Comparison of ENCODE assay signal across 9 mouse cellular contexts in the genomic region with DNA sequence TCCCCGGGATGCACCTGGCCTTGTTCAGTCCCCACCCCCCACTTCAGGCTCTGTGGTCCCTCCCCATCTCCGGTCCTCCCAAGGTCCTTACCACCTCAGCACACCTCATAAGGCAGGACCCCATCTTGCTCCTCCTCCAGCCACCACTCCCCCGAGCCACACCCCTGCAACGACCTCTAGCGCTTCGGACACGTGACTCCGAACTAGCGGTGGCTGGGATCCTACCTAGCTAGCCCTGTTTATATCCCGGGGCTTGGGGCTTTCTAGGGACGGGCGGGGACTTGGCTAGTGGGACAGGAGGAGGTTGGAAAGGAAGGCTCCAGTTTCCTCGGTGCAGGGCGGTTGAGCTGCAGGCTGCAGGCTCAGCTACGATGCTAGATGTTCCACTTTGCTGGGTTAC. TPM values are rescaled to one million over a fixed set of nuclear protein-coding genes. Genes with fewer than 3 reads are reported as not detected.
DNase-seq lines count a peak whose midpoint lies in the region; ATAC-seq and TF ChIP-seq lines count a peak whose summit lies in the region.
"Had no signal": no experiment of that assay in that cellular context is flagged by ENCODE, and none has a peak within 500 bp of the region (broad histone marks: within the 10 kb centered on the region; RNA-seq: fewer than 3 reads in every experiment).

No protein-coding gene starts in this region.

- H3K4me3 ChIP-seq in heart, embryonic 16.5 days (ENCODE audit: low read length): peak overlapping the region; percentile 34
- H3K4me3 ChIP-seq in cortical plate, adult 2 months (ENCODE audit: insufficient read depth, low read length): peak overlapping the region; percentile 44; the same call in 1 of the 2 replicates
- peak overlapping the region; percentile 26; the same call in 1 of the 2 replicates for H3K4me3 ChIP-seq in intestine, embryonic 16.5 days (ENCODE audit: low read length)
- no peak overlapping the region for H3K4me3 ChIP-seq in cerebellum, adult 2 months (replicated peaks; ENCODE audit: insufficient read depth, low read depth, low read length)

- no peak overlapping the region for H3K27ac ChIP-seq in heart, embryonic 16.5 days (ENCODE audit: low read length)
- H3K27ac ChIP-seq in cortical plate, adult 2 months (ENCODE audit: insufficient read depth, low read length): no peak overlapping the region
- no peak overlapping the region for H3K27ac ChIP-seq in intestine, embryonic 16.5 days (ENCODE audit: low read length)
- H3K27ac ChIP-seq in cerebellum, adult 2 months (ENCODE audit: insufficient read depth, low read length): no peak overlapping the region
- H3K27ac ChIP-seq: macrophage had no signal

- no peaks in the 10 kb centered on the region for H3K27me3 ChIP-seq in heart, embryonic 16.5 days (ENCODE audit: control insufficient read depth, insufficient read depth, low read length)
- no peaks in the 10 kb centered on the region for H3K27me3 ChIP-seq in intestine, embryonic 16.5 days (replicated peaks; ENCODE audit: control insufficient read depth, insufficient read depth, low read length)
- H3K27me3 ChIP-seq in cerebellum, adult 2 months (ENCODE audit: control insufficient read depth, insufficient read depth, low read length): no peaks in the 10 kb centered on the region; the same call in 1 of the 2 replicates

- TF ChIP-seq POLR2A in cortical plate, adult 2 months (IDR thresholded peaks at IDR 0.05; ENCODE audit: extremely low read depth, insufficient read depth, low read length): no peak
- no peak for TF ChIP-seq POLR2A in cerebellum, adult 2 months (IDR thresholded peaks at IDR 0.05; ENCODE audit: borderline replicate concordance, insufficient read depth, low read length)

- peak; percentile 60; the same call in 1 of the 2 replicates for ATAC-seq in heart, embryonic 16.5 days (replicated peaks; ENCODE audit: extremely low read depth, insufficient read depth, low FRiP score)
- peak; percentile 63; the same call in 1 of the 2 replicates for ATAC-seq in intestine, embryonic 16.5 days

- H3K9ac ChIP-seq in heart, embryonic 16.5 days (ENCODE audit: low read length): peak overlapping the region; percentile 38; the same call in 1 of the 2 replicates
- peak overlapping the region; percentile 53; the same call in 1 of the 2 replicates for H3K9ac ChIP-seq in intestine, embryonic 16.5 days (ENCODE audit: low read depth, low read length)

- H3K36me3 ChIP-seq in heart, embryonic 16.5 days (ENCODE audit: control insufficient read depth, insufficient read depth): peaks cover 18% of the 10 kb centered on the region
- H3K36me3 ChIP-seq in intestine, embryonic 16.5 days (ENCODE audit: control insufficient read depth, insufficient read depth, low read length): peaks cover 11% of the 10 kb centered on the region; the same call in 1 of the 2 replicates

- H3K9me3 ChIP-seq in heart, embryonic 16.5 days (replicated peaks; ENCODE audit: control insufficient read depth, low read length): peaks cover 2% of the 10 kb centered on the region; the same call in 1 of the 2 replicates
- 0 out of 2 replicates have a peak, but pooled peaks cover 4% of the 10 kb centered on the region for H3K9me3 ChIP-seq in intestine, embryonic 16.5 days (ENCODE audit: control insufficient read depth, low read length)

- H3K4me2 ChIP-seq in heart, embryonic 16.5 days (ENCODE audit: low read depth, low read length): peak overlapping the region; percentile 59
- peak overlapping the region; percentile 44 for H3K4me2 ChIP-seq in intestine, embryonic 16.5 days (ENCODE audit: low read depth, low read length)

- no peak for TF ChIP-seq CTCF in cortical plate, adult 2 months (IDR thresholded peaks at IDR 0.05; ENCODE audit: extremely low read depth, insufficient read depth, low read length)
- TF ChIP-seq CTCF in cerebellum, adult 2 months (IDR thresholded peaks at IDR 0.05; ENCODE audit: borderline replicate concordance, insufficient read depth, low read depth, low read length): no peak

- DNase-seq in heart, adult 8-10 months (ENCODE audit: low spot score): no peak
- DNase-seq in lung, postnatal 25 days (ENCODE audit: low spot score): peak; percentile 18
- DNase-seq in cerebellum, adult 2 months: no peak
- DNase-seq in left cerebral cortex, postnatal 4 days: no peak
- no peak for DNase-seq in left cerebral cortex, postnatal 10 days (ENCODE audit: extremely low spot score in 1 of 2, low spot score in 2 of 2)

- WGBS in heart, embryonic 16.5 days: 8% methylated on average over 15 of the region's 15 CpGs
- 4% methylated on average over 15 of the region's 15 CpGs for WGBS in intestine, embryonic 16.5 days
- 13% methylated on average over 15 of the region's 15 CpGs for WGBS in cerebellum, adult 2 months

- peaks cover 8% of the 10 kb centered on the region for H3K4me1 ChIP-seq in heart, embryonic 16.5 days (ENCODE audit: control insufficient read depth, insufficient read depth, low read length)
- H3K4me1 ChIP-seq in cortical plate, adult 2 months (ENCODE audit: control insufficient read depth, insufficient read depth, low read length): no peaks in the 10 kb centered on the region
- peaks cover 7% of the 10 kb centered on the region for H3K4me1 ChIP-seq in intestine, embryonic 16.5 days (ENCODE audit: control insufficient read depth, insufficient read depth, low read length)
- H3K4me1 ChIP-seq in cerebellum, adult 2 months (ENCODE audit: control insufficient read depth, insufficient read depth, low read length): no peaks in the 10 kb centered on the region; the same call in 1 of the 2 replicates

- intact Hi-C loops in left cerebral cortex, postnatal 4 days (cut with DNase I): no loop called here
- intact Hi-C loops in left cerebral cortex, postnatal 10 days (cut with DNase I): no loop called here

RNA-seq across cellular contexts. Expression of a gene that starts 7.2 kb away (rescaled TPM):
- 9.5 and 12.3 TPM in 2 replicates for polyA plus RNA-seq in heart, embryonic 16.5 days (2015; fragmentation: Nextera tagmentation; extraction: Ambion mirVana)
- 10 to 100 TPM; 11.3 to 12.9 (median 12.6) TPM for total RNA-seq in heart, adult 8-10 months (2022)
- 13.2 and 15.5 TPM in 2 replicates for polyA plus RNA-seq in cortical plate, adult 2 months (2012; rRNA removed)
- 7.8 and 7.9 TPM in 2 replicates for polyA plus RNA-seq in intestine, embryonic 16.5 days (2015; fragmentation: Nextera tagmentation; extraction: Ambion mirVana)
- 16.0 and 17.1 TPM in 2 replicates for polyA plus RNA-seq in cerebellum, adult 2 months (2012; rRNA removed)
- total RNA-seq in left cerebral cortex, postnatal 4 days (2021): 1 to 10 TPM; 7.5 to 7.7 TPM
- total RNA-seq in left cerebral cortex, postnatal 10 days (2021): 1 to 10 TPM; 5.7 to 5.8 TPM

RNA-seq across cellular contexts. Expression of a gene that starts 10.3 kb away (rescaled TPM):
- polyA plus RNA-seq in heart, embryonic 16.5 days (2015; fragmentation: Nextera tagmentation; extraction: Ambion mirVana): 18.5 and 20.3 TPM in 2 replicates
- 10 to 100 TPM in 1 of 4 experiments, 1 to 10 TPM in 3; 7.9 to 11.1 (median 9.4) TPM for total RNA-seq in heart, adult 8-10 months (2022)
- polyA plus RNA-seq in cortical plate, adult 2 months (2012; rRNA removed): 39.4 and 41.1 TPM in 2 replicates
- 28.4 and 31.5 TPM in 2 replicates for polyA plus RNA-seq in intestine, embryonic 16.5 days (2015; fragmentation: Nextera tagmentation; extraction: Ambion mirVana)
- polyA plus RNA-seq in cerebellum, adult 2 months (2012; rRNA removed): 37.2 and 39.7 TPM in 2 replicates
- 10 to 100 TPM; 37.5 TPM for total RNA-seq in left cerebral cortex, postnatal 4 days (2021)
- 10 to 100 TPM; 34.3 to 34.6 TPM for total RNA-seq in left cerebral cortex, postnatal 10 days (2021)

RNA-seq across cellular contexts. Expression of a gene that starts 32.6 kb away (rescaled TPM):
- polyA plus RNA-seq in heart, embryonic 16.5 days (2015; fragmentation: Nextera tagmentation; extraction: Ambion mirVana): 90.7 and 93.6 TPM in 2 replicates
- 1 to 10 TPM; 8.0 to 8.8 (median 8.5) TPM for total RNA-seq in heart, adult 8-10 months (2022)
- 4.5 and 4.6 TPM in 2 replicates for polyA plus RNA-seq in cortical plate, adult 2 months (2012; rRNA removed)
- polyA plus RNA-seq in intestine, embryonic 16.5 days (2015; fragmentation: Nextera tagmentation; extraction: Ambion mirVana): 60.4 and 65.2 TPM in 2 replicates
- polyA plus RNA-seq in cerebellum, adult 2 months (2012; rRNA removed): 3.8 and 3.9 TPM in 2 replicates
- total RNA-seq in left cerebral cortex, postnatal 4 days (2021): 10 to 100 TPM in 1 of 2 experiments, 1 to 10 TPM in 1; 8.1 to 10.0 TPM
- 1 to 10 TPM; 4.3 to 4.7 TPM for total RNA-seq in left cerebral cortex, postnatal 10 days (2021)

RNA-seq across cellular contexts. Expression of a gene that starts 33.4 kb away (rescaled TPM):
- polyA plus RNA-seq in heart, embryonic 16.5 days (2015; fragmentation: Nextera tagmentation; extraction: Ambion mirVana): 1.7 and 2.8 TPM in 2 replicates
- total RNA-seq in heart, adult 8-10 months (2022): under 1 TPM; 0.29 to 0.79 (median 0.44) TPM
- polyA plus RNA-seq in cortical plate, adult 2 months (2012; rRNA removed): 0.61 and 0.66 TPM in 2 replicates
- polyA plus RNA-seq in intestine, embryonic 16.5 days (2015; fragmentation: Nextera tagmentation; extraction: Ambion mirVana): 1.5 and 1.6 TPM in 2 replicates
- 1.00 and 1.5 TPM in 2 replicates for polyA plus RNA-seq in cerebellum, adult 2 months (2012; rRNA removed)
- 1 to 10 TPM in 1 of 2 experiments, under 1 TPM in 1; 0.50 to 1.6 TPM for total RNA-seq in left cerebral cortex, postnatal 4 days (2021)
- total RNA-seq in left cerebral cortex, postnatal 10 days (2021): under 1 TPM; 0.51 to 0.63 TPM

RNA-seq across cellular contexts. Expression of a gene that starts 41.4 kb away (rescaled TPM):
- polyA plus RNA-seq in heart, embryonic 16.5 days (2015; fragmentation: Nextera tagmentation; extraction: Ambion mirVana): 69.8 and 73.5 TPM in 2 replicates
- 10 to 100 TPM; 84.0 to 87.9 (median 85.0) TPM for total RNA-seq in heart, adult 8-10 months (2022)
- 120 and 125 TPM in 2 replicates for polyA plus RNA-seq in cortical plate, adult 2 months (2012; rRNA removed)
- 61.6 and 64.5 TPM in 2 replicates for polyA plus RNA-seq in intestine, embryonic 16.5 days (2015; fragmentation: Nextera tagmentation; extraction: Ambion mirVana)
- polyA plus RNA-seq in cerebellum, adult 2 months (2012; rRNA removed): 132 and 133 TPM in 2 replicates
- total RNA-seq in left cerebral cortex, postnatal 4 days (2021): 100 to 1,000 TPM; 113 TPM
- total RNA-seq in left cerebral cortex, postnatal 10 days (2021): 100 to 1,000 TPM; 120 to 121 TPM

Comparison
In these comparisons a context has a peak if more than half of its experiments do, and no peak if none do; other contexts are left out.
1. RNA of a gene that starts 32.6 kb away (polyA plus RNA-seq): 90.7 to 93.6 TPM in heart, embryonic 16.5 days and 60.4 to 65.2 TPM in intestine, embryonic 16.5 days; 4.5 to 4.6 TPM in cortical plate, adult 2 months and 3.8 to 3.9 TPM in cerebellum, adult 2 months; every median in the first group is over 10 times any median in the second.